Mouse (Mus musculus): ENCODE results near the gene Mrln.

GRCm38 (mm10) chr10:70167625-70168024 is 36.8 kb upstream of the Mrln start:
- TF ChIP-seq CTCF (IDR thresholded peaks at IDR 0.05; ENCODE audit: borderline replicate concordance, insufficient read depth, low read depth, low read length) (no peak), POLR2A (IDR thresholded peaks at IDR 0.05; ENCODE audit: borderline replicate concordance, insufficient read depth, low read length) (no peak)
